Comparison of ENCODE assay signal across 28 mouse cellular contexts in genomic region chr8:107542151-107542550, GRCm38 (mm10). TPM values are rescaled to one million over a fixed set of nuclear protein-coding genes. Genes with fewer than 3 reads are reported as not detected.
A peak's percentile ranks its signal among the peaks of the same experiment; 100 is the strongest.
DNase-seq lines count a peak whose midpoint lies in the region; ATAC-seq lines count a peak whose summit lies in the region.
"Had no signal": no experiment of that assay in that cellular context is flagged by ENCODE, and none has a peak within 500 bp of the region (broad histone marks: within the 10 kb centered on the region; RNA-seq: fewer than 3 reads in every experiment).

No protein-coding gene starts in this region.

- H3K9ac ChIP-seq in limb, embryonic 13.5 days, result no peak overlapping the region
- H3K9ac ChIP-seq: forebrain, postnatal 0 days; heart, embryonic 15.5 days; liver, embryonic 13.5 days; neural tube, embryonic 13.5 days had no signal

- DNase-seq in adrenal gland, postnatal 14 days, result peak; percentile 37
- DNase-seq in adrenal gland, adult 18-20 months (ENCODE audit: low spot score in 2 of 2), result no peak
- peak; percentile 48 for DNase-seq in heart, adult 8-10 months (ENCODE audit: low spot score)
- no peak for DNase-seq in heart, postnatal 4 days
- peak; percentile 66 for DNase-seq in 3134 (ENCODE audit: extremely low read depth, insufficient read length, low spot score)
- DNase-seq in cerebellum, postnatal 25 days, result no peak
- DNase-seq: adrenal gland, postnatal 36 days; cerebellum, adult 9-10 months; forebrain, postnatal 0 days; gastrocnemius, postnatal 36 days; kidney, adult 9 months; kidney, postnatal 14 days; liver, embryonic 13.5 days; lung, adult 2 months; retina, postnatal 1 day; right cerebral cortex, postnatal 25 days had no signal

- H3K4me1 ChIP-seq in limb, embryonic 13.5 days, result peaks cover 47% of the 10 kb centered on the region

- H3K27me3 ChIP-seq in limb, embryonic 13.5 days, result no peaks in the 10 kb centered on the region
- H3K27me3 ChIP-seq: CH12.LX; heart, embryonic 15.5 days; liver, embryonic 13.5 days; neural tube, embryonic 13.5 days had no signal

- no peak overlapping the region for H3K4me3 ChIP-seq in limb, embryonic 13.5 days
- H3K4me3 ChIP-seq: heart, embryonic 15.5 days; liver, embryonic 13.5 days; midbrain, embryonic 10.5 days; myocyte; neural tube, embryonic 13.5 days had no signal

- no peak overlapping the region for H3K4me2 ChIP-seq in limb, embryonic 13.5 days (replicated peaks)
- H3K4me2 ChIP-seq: heart, embryonic 15.5 days; liver, embryonic 13.5 days; neural tube, embryonic 13.5 days had no signal

- H3K36me3 ChIP-seq in limb, embryonic 13.5 days, result peaks cover 31% of the 10 kb centered on the region
- H3K36me3 ChIP-seq: heart, embryonic 15.5 days had no signal

- no peak for ATAC-seq in limb, embryonic 13.5 days (ENCODE audit: low FRiP score, low read depth)
- ATAC-seq in CD4-positive, CD25-positive, alpha-beta regulatory T cell, adult 4 months, result no peak
- ATAC-seq: forebrain, postnatal 0 days; hindbrain, postnatal 0 days; intestine, embryonic 16.5 days; midbrain, embryonic 16.5 days had no signal

- H3K27ac ChIP-seq in limb, embryonic 13.5 days, result peak overlapping the region; percentile 49
- H3K27ac ChIP-seq: heart, embryonic 15.5 days; hindbrain, postnatal 0 days; liver, embryonic 13.5 days; macrophage; midbrain, embryonic 10.5 days; neural tube, embryonic 13.5 days had no signal

- WGBS in limb, embryonic 13.5 days, result 84% methylated on average over 3 of the region's 3 CpGs

- no peaks in the 10 kb centered on the region for H3K9me3 ChIP-seq in limb, embryonic 13.5 days
- H3K9me3 ChIP-seq: G1E; heart, embryonic 15.5 days; liver, embryonic 13.5 days; midbrain, embryonic 10.5 days; neural tube, embryonic 13.5 days had no signal

RNA-seq across cellular contexts. Expression of gene Psmd7, which starts 46.1 kb away (rescaled TPM):
- total RNA-seq in adrenal gland, postnatal 14 days (2021), result 98.0 and 98.6 TPM in 2 replicates
- 100 to 1,000 TPM; 111 to 119 TPM for total RNA-seq in adrenal gland, adult 18-20 months (2021)
- 100 to 1,000 TPM; 103 to 113 (median 104) TPM for total RNA-seq in heart, adult 8-10 months (2022)
- total RNA-seq in heart, postnatal 4 days (2021), result 10 to 100 TPM; 86.7 to 90.6 TPM
- 340 and 356 TPM in 2 replicates for polyA plus RNA-seq in limb, embryonic 13.5 days (2015; fragmentation: Nextera tagmentation; extraction: Ambion mirVana)
- polyA plus RNA-seq in CD4-positive, CD25-positive, alpha-beta regulatory T cell, adult 4 months (2017; shearing (Covaris generic)), result 100 to 1,000 TPM; 116 to 125 TPM

Comparison
In these comparisons a context has a peak if more than half of its experiments do, and no peak if none do; other contexts are left out.
1. DNase-seq: peak in adrenal gland, postnatal 14 days (single experiment), heart, adult 8-10 months (single experiment) and 3134 (single experiment); none in adrenal gland, adult 18-20 months (0 of 2), heart, postnatal 4 days (single experiment) and cerebellum, postnatal 25 days (0 of 2).